Mouse (Mus musculus) gastrocnemius, postnatal 36 days (tissue): Measurements from ENCODE around the gene Gm9964. TPM values are rescaled to one million over a fixed set of nuclear protein-coding genes. Genes with fewer than 3 reads are reported as not detected.
"Not testable (repeated sequence)": the region's sequence is repeated elsewhere in the genome, so short reads cannot be mapped to it uniquely, and the experiment has no call there.

Experiments used
- DNase-seq, 2 experiments: peaks; one replicate each; pipeline ENCODE4 v3.0.0; 2022
- intact Hi-C: fragments of 180-260 bp; cut with DNase I; formaldehyde crosslinking; loops from one replicate; pipeline ENCODE4 v1.15.1; 2025
- long read RNA-seq, 2 experiments: library from polyadenylated mRNA; stranded (forward); transcript quantifications; one replicate each; pipeline ENCODE4 v2.0.0; 2021
- total RNA-seq, 2 experiments: library from RNA; stranded (reverse); gene quantifications; 2 replicates each; pipeline ENCODE4 v1.2.3; 2021

Gm9964 gene
- not detected for total RNA-seq
- long read RNA-seq, experiment 1 = 0 reads
- long read RNA-seq, experiment 2 = 0 reads

GRCm38 (mm10) chr11:79296856-79297491 lies at the start of gene Gm9964:
Gene Gm9964 (minus strand): TSS chr11:79296906.
- DNase-seq = no peak
- intact Hi-C loops = loop anchor here (10.0 kb wide), 1 partner anchor 332 kb away; no protein-coding TSS in a partner anchor

DNA sequence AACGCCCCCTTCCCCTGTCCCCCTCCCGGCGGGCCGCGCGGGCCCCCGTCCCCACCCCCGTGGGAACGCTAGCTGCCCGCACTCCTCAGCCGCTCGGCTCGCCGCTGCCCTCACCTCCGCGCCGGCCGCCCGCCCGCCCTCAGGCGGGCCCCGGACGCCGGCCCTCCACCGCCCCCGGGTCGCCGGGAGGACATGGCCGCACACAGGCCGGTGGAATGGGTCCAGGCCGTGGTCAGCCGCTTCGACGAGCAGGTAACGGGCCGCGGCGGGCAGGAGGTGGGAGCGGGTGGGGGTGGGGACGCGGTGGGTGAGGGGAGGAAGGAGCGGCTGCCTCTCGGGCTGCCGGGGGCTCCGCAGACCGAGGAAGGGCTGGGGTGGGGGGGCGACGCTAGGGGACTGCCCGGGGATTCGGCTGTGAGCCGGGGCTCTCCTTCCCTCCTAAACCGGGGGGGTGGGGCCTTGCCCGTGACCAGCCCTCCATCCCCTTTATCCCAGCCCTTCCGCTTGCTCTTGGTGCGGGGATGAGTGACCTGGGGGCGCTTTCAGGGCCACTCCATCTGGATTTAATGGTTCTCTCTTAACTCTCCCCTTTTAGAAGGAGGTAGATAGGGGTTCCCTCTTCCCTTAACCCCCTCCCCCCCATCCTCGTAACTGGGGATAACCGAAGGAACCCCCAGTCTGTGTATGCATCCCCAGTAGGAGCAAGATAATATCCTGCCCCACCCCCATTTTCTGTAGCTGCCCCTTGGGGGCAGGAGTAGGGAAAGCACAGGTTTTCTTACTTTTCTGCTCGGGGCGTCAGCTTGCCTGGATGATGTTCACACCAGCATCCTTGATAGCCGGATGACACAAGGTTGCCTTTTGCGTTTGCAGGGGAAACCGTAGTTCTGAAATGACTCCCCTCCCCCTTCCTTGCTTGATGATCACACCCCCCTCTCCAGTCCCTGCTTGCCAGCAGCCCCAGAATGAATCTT lies 43.4 kb upstream of the Gm9964 start:
- DNase-seq = peak in 1 of 2 experiments; percentile 12
- intact Hi-C loops = no loop called here

GRCm38 (mm10) chr11:79339234-79339807 lies 42.6 kb upstream of the Gm9964 start, which contains the start of gene Nf1:
Gene Nf1 (plus strand): TSS chr11:79339693.
- intact Hi-C loops = no loop called here
- DNase-seq = peak; percentile 95 to 96

GRCm38 (mm10) chr11:79338621-79339020 lies 41.9 kb upstream of the Gm9964 start:
- DNase-seq = no peak

GRCm38 (mm10) chr11:79336722-79337267 lies 40.1 kb upstream of the Gm9964 start:
- intact Hi-C loops = no loop called here
- DNase-seq = no peak

More at GRCm38 (mm10) chr11:79338621-79339020, 41.9 kb upstream of the Gm9964 start:
- intact Hi-C loops = no loop called here

- intact Hi-C loops = no loop called here
- no peak for DNase-seq
Measured at GRCm38 (mm10) chr11:79335077-79335476, 38.4 kb upstream of the Gm9964 start.

- no peak for DNase-seq
- intact Hi-C loops = no loop called here
Measured at GRCm38 (mm10) chr11:79329585-79329984, 32.9 kb upstream of the Gm9964 start.

DNA sequence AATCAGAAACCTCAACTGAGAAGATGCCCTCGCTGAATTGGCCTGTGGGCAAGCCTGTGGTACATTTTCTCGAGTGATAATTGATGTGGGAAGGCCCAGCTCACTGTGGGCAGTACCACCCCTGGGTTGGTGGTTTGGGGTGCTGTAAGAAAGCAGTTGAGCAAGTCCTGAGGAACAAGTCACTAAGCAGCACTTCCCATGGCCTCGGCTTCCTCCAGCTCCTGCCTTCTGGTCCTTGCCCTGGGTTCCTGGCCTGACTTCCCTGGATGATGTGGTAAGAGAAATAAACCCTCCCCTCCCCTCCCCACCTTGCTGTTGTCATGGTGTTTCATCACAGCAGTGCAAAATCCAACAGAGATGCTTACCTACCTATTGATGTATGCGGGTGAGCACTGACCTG lies 31.4 kb upstream of the Gm9964 start:
- no peak for DNase-seq
- intact Hi-C loops = no loop called here

DNA sequence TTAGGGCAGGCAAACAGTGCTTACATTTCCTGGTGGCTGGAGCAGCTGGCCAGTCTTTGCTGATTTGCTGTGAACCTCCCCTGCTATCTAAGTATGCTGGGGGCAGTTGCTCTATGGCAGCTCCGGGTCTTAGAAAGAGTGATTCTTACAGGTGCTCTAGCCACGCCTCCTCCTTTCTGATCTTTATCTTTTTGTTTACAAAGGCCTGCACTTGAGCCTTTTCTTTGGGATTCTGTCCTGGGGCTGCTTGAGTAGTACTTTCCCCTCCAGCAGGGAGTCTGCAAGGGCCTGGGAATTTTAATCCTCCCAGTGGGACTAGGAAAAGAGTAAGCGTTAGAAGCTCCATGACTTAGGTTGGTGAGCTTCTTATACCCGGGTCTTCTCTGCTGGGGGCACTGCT lies 30.4 kb upstream of the Gm9964 start:
- intact Hi-C loops = no loop called here
- no peak for DNase-seq

DNA sequence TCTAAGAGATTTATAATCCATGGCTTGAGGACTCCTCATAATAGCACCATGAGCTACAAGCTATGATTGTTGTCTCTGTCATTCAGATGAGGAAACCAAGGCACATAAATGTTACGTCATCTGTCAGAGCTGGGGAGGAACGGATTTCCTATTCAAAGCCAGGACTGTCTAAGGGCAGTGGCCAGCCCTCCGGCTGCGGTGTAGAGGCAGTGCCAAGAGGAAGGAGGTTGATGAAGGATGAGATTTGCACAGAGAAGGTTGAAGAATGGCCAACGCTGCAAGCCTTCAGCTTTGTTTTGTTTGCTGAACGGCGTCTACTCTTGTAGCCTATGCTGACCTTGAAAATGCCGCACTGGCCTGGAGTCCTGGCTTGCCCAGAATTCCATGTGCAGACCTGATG lies 29.0 kb upstream of the Gm9964 start:
- intact Hi-C loops = no loop called here
- no peak for DNase-seq

GRCm38 (mm10) chr11:79323985-79324685 lies 27.4 kb upstream of the Gm9964 start:
- DNase-seq = no peak
- intact Hi-C loops = no loop called here

DNA sequence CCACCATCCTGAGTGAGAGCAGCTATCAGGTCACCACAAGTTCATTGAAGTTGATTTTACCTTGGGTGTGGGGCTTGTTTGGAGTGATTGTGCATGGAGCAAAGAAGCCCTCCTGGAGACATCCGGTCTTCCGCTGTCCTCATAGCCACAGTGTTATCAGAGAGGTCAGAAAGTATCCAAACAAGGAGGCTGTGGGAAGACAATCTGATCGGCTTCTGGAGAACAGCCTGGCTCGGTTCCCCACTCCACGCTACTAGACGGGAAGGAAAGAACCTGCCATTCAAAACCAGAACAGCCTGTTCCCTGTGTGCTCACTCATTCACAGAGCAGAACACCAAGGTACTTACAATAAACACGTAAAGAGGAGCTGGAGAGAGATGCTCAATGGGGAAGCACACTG lies 23.1 kb upstream of the Gm9964 start:
- DNase-seq = no peak
- intact Hi-C loops = no loop called here

GRCm38 (mm10) chr11:79316807-79317345 lies 20.2 kb upstream of the Gm9964 start:
- DNase-seq = no peak
- intact Hi-C loops = no loop called here

DNA sequence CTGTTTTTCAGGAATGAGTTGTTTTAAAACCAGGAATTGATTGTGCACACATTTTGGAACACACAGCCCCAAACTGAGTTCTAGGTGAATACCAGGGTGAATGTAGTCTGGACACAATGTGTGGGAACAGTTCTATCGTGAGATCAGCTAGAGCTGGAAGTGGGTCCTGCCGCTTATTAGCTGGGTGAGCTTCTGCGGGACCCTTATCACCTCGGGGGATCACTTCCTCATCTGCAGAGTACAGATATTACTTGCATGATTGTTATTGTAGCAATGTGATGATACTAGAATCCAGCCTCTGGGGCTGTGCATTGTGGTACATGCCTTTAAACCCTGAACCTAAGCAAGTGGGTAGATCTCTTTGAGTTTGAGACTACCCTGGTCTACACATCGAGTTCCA lies 13.8 kb upstream of the Gm9964 start:
- intact Hi-C loops = no loop called here
- no peak for DNase-seq

DNA sequence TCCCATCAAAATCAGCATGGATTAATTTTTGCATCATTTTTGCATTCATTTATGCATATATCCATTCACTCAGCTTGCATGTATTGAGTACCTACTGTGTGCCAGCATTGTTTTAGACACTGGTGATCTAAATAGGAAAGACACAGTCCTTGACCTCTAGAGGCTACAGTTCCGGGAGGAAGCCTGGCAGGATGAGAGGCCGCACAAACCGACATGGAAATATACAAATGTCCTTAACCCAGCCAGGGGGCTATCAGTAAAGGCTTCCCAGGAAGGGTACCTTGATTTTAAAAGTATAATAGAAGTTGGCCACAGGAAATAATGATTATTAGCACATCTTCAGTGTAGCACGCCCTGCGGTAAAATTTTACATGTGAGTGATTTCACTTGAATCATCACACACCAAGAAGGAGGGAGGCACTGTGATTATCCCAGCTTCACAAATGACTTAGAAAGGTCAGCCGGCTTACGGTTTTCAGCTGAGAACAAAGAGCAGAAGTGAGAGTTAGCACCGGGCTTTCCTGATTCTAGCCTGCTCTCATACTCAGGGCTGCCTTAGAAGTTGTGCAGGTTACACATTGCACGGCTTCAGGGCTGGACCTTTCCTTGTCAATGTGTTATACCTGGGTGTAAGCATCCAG lies 11.0 kb upstream of the Gm9964 start:
- no peak for DNase-seq
- intact Hi-C loops = loop anchor here (5.0 kb wide), 1 partner anchor 90 kb away; no protein-coding TSS in a partner anchor

GRCm38 (mm10) chr11:79306996-79307395 lies 10.3 kb upstream of the Gm9964 start:
- intact Hi-C loops = loop anchor here (5.0 kb wide), 1 partner anchor 90 kb away; no protein-coding TSS in a partner anchor
- DNase-seq = no peak

GRCm38 (mm10) chr11:79306510-79306909 lies 9.8 kb upstream of the Gm9964 start:
- peak in 1 of 2 experiments; percentile 35 for DNase-seq
- intact Hi-C loops = loop anchor here (5.0 kb wide), 1 partner anchor 91 kb away; no protein-coding TSS in a partner anchor

GRCm38 (mm10) chr11:79305697-79306340 lies 9.1 kb upstream of the Gm9964 start:
- intact Hi-C loops = loop anchor here (5.0 kb wide), 1 partner anchor 91 kb away; no protein-coding TSS in a partner anchor
- no peak for DNase-seq

DNA sequence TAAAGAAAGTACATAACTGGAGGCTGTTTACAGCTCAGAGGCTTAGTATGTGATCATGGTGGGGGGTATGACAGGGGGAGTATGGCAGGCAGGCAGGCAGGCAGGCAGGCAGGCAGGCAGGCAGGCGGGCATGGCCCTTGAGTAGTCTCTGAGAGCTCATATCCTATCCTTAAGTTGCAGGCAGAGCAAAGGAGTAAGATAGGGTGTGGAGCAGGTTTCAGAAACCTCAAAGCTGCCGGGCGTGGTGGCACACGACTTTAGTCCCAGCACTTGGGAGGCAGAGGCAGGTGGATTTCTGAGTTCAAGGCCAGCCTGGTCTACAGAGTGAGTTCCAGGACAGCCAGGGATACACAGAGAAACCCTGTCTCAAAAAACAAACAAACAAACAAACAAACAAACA lies 7.5 kb upstream of the Gm9964 start:
- intact Hi-C loops = not testable (repeated sequence)

More for the DNA sequence above, 7.5 kb upstream of the Gm9964 start:
- DNase-seq = not testable (repeated sequence)
